Mouse (Mus musculus) kidney, adult 8-10 months (tissue): ENCODE data around the gene Slc16a10.

Experiments
- DNase-seq, 2 experiments: peaks; one replicate each; pipeline ENCODE4 v3.0.0; 2022

Gene Slc16a10

GRCm38 (mm10) chr10:40105174-40105573 lies 36.9 kb downstream of the Slc16a10 start:
- DNase-seq, result no peak

DNA sequence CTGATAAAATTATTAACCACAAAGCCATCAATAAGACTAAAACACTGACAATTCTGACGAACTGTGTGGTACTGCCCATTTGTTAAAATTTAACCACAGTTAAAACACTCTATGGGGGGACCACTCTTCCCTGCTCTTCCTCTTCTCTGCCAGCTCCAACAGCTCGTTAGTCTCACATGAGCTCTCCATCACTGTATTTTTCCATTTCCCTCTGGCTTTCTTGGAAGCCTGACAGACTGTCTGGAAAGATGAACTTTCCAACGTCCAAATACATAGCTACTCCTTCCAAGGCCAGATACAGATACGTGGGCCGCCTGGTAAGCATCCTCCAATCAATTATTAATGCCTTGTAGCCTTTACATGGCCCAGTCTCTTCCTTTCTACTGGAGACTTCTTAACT lies 38.3 kb downstream of the Slc16a10 start:
- peak; percentile 56 to 64 for DNase-seq

GRCm38 (mm10) chr10:40102986-40103385 lies 39.1 kb downstream of the Slc16a10 start:
- no peak for DNase-seq

DNA sequence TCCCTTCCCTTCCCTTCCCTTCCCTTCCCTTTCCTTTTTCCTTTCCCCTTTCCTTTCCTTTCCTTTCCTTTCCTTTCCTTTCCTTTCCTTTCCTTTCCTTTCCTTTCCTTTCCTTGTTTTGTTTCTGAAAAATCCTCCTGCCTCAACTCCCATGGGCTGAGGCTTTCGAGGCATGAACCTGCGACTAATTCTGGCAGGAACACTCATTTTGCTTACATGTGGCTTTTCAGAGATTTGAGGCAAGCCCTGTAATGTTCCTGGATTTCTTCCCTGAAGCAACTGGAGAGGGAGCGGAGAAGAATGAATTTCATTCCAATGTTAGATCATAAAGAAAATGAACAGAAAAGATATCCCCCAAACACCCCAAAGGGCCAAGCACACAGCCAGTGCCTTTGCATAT lies 39.9 kb downstream of the Slc16a10 start:
- no peak for DNase-seq

DNA sequence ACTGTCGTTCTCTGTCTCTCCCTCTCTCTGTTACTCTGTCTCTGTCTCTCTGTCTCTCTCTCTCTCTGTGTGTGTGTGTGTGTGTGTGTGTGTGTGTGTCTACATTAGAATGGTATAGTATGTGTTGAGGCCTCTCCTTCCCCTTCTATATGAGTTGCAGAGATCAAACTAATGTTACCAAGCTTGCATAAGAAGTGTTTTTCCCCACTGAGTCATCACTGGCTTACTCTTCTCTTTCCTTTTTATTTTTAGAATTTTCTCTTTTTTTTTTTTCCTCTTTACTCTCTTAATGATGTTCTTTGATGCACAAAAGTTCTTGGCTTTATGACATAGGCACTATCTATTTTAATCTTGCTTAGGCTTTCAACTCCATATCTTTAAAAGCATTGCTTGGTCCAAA lies 43.6 kb downstream of the Slc16a10 start:
- no peak for DNase-seq

GRCm38 (mm10) chr10:40097519-40097918 lies 44.5 kb downstream of the Slc16a10 start:
- DNase-seq, result no peak

- no peak for DNase-seq
Measured at GRCm38 (mm10) chr10:40094752-40095151, 47.3 kb downstream of the Slc16a10 start.

DNA sequence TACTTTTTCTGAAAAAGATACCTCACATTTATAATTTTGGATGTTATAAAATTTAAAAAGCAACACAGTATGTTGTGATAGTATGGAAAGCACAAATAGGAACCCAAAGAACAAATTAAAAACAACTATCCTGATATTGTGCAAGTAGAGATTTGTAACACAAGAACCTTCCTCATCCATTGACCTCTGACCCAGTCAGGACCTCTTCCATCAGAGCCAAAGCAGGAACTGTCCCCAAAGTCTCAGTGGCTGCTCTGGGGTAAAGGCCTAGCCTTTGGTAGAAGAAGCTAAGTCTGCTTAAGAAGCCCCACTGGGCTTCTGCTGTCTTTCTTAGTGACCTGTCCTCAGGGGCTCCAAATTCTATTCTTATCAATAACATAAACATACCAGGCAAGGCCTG lies 48.5 kb downstream of the Slc16a10 start:
- no peak for DNase-seq

- DNase-seq, result no peak
Measured at GRCm38 (mm10) chr10:40091455-40091854, 50.6 kb downstream of the Slc16a10 start.

- peak; percentile 62 to 65 for DNase-seq
Measured at GRCm38 (mm10) chr10:40090504-40091428, 51.3 kb downstream of the Slc16a10 start.

DNA sequence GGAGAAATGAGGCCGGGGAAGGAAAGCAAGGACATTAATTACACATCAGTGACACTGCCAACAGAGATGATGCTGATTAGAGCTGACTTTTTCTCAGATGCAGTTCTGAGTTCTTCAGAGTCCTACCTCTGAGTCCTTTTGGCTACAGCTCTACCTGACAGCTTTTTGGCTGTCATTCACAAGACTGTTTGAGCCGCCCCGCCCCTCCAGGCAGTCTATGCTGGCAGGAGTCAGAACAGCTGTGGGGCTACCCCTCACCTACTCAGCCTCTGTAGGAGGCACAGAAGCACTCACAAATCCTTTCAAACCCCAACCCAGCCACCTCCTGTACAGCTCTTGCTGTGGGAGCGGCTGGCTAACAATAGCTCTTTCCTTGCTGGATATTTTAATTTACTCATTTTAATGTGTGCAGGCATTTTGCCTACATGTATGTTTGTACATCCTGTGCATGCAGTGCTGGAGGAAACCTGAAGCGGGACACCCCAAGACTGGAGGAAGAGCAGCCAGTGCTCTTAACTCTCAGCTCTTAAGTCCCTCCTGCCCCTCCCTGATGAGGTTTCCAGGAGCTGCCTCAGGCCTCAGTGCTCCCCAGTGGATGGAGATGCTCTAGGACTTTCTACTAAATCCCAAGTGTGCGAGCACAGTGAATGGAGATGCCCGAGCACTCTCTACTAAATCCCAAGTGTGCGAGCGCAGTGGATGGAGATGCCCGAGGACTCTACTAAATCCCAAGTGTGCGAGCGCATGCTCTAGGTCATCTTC lies 57.5 kb downstream of the Slc16a10 start:
- DNase-seq, result no peak

GRCm38 (mm10) chr10:40083556-40083955 lies 58.5 kb downstream of the Slc16a10 start:
- no peak for DNase-seq

DNA sequence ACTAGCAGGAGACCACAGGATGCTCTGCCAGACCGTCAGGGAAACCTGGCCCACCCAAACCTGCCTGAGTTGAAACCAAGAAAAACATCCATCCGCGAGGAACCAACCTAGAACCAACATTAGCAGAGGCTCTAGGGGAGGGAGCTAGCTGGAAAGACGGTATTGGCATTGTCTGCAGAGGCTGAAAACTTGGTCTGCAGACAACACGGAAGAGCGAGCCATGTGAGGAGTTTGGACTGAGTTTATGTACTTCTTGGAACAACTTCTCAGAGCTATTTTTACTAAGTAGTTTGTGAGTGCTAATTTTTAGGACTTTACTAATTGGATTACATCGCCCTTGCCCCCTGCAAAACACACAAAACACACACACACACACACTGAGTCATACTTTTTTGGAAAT lies 59.4 kb downstream of the Slc16a10 start:
- DNase-seq, result no peak

GRCm38 (mm10) chr10:40080533-40080932 lies 61.5 kb downstream of the Slc16a10 start:
- DNase-seq, result no peak

DNA sequence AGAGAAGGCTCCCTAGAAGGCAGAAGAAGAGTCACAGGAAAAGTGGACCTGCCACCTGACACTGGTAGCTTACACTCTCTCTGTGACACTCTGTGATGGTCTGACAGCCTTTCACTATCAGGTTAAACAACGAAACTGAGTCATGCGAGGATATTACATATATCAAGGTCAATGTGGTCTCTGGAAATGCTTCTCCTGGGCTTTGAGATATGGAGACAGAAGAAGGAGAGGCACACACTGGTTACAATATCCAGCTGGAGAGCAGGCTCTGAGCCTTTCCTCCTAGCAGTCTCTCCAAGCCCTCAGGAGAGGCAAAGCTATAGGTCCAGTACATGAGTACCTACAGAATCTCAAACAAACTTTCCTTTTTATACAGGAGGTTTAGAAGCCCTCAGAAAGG lies 62.8 kb downstream of the Slc16a10 start:
- no peak for DNase-seq

GRCm38 (mm10) chr10:40077960-40078353 lies 64.1 kb downstream of the Slc16a10 start:
- no peak for DNase-seq

GRCm38 (mm10) chr10:40077346-40077959 lies 64.6 kb downstream of the Slc16a10 start:
- DNase-seq, result peak in 1 of 2 experiments; percentile 47

GRCm38 (mm10) chr10:40073608-40074007 lies 68.5 kb downstream of the Slc16a10 start:
- no peak for DNase-seq

DNA sequence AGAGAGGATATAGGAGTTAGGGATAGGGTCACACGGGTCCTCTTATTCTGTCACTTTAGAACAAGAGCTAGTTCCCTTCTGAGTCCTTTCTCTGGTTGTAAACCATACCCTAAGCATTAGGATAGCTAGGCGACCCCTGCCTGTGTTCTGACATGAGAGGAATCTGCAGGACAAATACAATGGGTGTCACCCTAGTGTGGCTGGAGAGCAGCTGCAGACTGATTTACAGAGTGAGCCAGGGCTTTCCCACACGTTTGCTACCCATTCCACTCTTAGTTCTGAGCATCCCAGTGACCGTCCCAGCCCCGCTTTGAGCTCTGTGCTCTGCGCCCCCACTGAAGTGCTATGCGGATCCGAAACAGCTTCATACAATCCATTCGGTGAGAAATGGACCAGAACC lies 71.4 kb downstream of the Slc16a10 start:
- no peak for DNase-seq

- no peak for DNase-seq
Measured at GRCm38 (mm10) chr10:40069270-40069669, 72.8 kb downstream of the Slc16a10 start.

DNA sequence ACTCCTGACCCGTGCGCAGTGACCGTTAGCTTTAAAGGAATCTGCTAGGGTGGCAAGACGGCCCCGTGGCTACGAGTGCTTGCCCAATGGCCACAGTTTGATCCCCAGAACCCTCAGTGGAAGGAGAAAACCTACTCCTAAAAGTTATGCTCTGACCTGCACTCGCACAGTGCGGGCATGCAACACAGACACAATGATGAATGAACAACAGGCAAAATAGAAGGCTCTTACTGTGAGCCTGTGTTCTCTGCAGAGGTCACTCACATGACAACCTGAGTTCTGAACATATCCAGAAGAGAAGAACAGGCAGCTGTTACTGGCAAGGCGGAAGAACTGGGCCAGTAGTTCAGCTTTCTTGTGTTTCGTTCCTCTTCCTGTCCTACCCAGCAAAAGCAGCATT lies 73.5 kb downstream of the Slc16a10 start:
- DNase-seq, result peak in 1 of 2 experiments; percentile 40

GRCm38 (mm10) chr10:40067529-40067928 lies 74.5 kb downstream of the Slc16a10 start:
- no peak for DNase-seq

DNA sequence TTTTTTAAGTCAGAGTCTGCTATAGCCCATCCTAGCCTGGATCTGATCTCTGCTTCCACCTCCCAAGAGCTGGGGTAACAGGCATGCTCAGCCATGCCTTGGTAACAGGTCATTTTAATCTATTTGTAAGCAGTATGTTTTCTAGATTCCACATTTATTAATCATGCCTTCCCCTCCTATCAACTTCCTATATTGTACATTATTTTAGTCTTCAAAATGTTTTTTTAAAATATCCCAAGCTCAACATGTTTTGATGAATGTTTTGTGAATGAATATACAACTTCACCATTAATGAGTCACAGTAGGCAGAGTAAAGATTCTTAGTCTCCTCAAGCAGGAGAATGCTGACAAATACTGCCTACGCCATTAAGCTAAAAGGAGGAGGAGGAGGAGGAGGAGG lies 75.0 kb downstream of the Slc16a10 start:
- DNase-seq, result no peak

DNA sequence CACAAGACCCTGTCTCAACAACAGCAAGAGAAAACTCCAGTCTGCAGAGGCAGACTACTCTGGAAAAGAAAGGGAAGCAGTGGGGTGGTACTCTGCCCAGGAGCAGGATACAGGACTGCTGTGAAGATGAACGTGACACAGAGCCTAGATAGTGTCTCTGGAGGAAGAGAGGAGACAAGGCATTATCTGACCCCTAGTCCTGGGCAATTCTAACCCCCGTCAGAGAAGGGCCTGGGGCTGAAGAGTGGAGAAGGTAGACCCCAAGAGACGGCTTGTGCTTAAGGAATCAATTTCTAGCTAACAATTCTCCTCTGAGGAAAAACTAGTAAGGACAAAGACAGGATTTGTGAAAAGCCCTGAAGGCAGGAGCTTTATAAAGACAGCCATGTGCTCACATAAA lies 76.7 kb downstream of the Slc16a10 start:
- DNase-seq, result no peak
